Mouse (Mus musculus): ENCODE results near the gene 1700086D15Rik. TPM values are rescaled to one million over a fixed set of nuclear protein-coding genes. Genes with fewer than 3 reads are reported as not detected.

1700086D15Rik gene
- total RNA-seq, 2 experiments from 2014 or later = 2.6 to 3.5 TPM

GRCm38 (mm10) chr11:65135251-65135739, 24.4 kb downstream of the 1700086D15Rik start:
- DNase-seq = peak; percentile 22 to 46

DNA sequence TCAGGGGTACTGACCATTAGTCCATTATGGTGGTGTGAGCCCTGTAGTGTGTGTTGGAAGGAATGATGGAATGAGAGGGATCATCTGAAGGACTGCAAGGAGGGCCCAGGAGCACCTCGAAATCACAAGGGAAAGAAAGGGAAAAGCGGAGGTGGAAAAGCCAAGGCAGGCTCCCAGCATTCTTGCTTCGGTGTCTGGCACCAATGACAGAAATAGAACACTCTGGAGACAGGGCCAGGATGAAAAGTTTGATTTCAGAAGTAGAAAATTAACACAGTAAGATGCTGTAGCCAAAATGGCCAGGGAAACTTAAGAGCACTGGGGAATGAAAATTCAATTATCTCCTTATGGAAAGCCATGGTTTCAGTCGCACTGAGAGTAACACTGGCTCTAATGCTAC, 26.0 kb downstream of the 1700086D15Rik start:
- DNase-seq = no peak

DNA sequence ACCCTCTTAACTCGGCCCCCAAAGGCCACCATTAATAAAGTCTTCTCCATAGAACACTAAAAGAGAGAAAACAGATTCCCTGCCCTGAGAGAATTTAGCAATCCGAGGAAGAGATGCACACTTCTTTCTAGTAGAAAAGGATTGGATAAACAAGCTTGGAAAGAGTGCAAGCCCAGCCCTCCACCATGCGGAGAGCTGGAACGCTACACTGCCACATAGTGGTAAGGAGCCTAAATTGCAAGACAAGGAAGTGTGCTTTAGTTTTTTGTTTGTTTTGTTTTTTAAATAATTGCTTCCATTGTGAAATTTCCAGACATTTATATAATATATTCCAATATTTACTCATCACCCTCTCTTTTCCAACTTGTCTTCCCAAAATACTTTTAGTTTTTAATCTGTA, 30.6 kb downstream of the 1700086D15Rik start:
- no peak for DNase-seq

GRCm38 (mm10) chr11:65128666-65129065, 31.0 kb downstream of the 1700086D15Rik start:
- no peak for DNase-seq

DNA sequence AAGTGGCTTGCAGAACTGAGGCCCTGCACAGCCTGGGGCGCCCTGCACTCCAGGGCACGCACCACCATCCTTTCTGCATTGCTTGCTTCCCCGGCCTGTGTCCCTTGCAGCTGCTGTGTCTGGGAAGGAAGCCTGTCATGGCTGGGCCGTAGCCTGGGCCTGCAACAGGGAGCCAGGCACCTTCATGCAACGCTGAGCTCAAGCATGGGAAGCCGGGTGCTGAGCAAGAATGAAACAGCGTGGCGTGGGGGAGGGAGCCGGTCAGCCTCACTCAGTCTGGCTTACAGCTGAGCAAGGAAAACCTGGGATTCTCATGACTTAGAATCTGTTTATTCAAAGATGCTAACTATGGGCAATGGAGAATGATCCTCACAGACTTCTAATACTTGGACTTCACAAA, 33.1 kb downstream of the 1700086D15Rik start:
- peak; percentile 40 to 47 for DNase-seq

- DNase-seq = peak in 1 of 2 experiments; percentile 34
Measured at GRCm38 (mm10) chr11:65124913-65125418, 34.7 kb downstream of the 1700086D15Rik start.

- no peak for DNase-seq
Measured at GRCm38 (mm10) chr11:65120276-65120675, 39.4 kb downstream of the 1700086D15Rik start.

DNA sequence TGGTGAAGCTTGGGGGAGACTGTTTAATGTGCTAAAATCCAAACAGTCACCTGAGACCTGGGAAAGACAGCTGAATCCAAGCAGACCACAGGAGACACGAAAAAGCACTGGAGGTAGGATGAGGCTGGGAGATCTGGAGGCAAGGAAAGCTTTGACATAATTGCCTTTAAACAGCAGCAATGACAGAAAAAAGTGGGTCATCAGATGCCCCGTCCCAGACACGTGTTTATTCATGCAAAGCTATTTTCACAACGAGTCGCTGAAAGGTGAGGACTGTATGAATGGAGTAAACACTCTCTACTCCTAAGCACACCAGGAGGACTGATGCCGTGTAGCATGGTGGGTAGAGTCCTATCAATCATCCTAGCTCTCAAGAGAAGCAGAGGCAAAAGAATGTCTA, 43.9 kb downstream of the 1700086D15Rik start:
- DNase-seq = no peak

DNA sequence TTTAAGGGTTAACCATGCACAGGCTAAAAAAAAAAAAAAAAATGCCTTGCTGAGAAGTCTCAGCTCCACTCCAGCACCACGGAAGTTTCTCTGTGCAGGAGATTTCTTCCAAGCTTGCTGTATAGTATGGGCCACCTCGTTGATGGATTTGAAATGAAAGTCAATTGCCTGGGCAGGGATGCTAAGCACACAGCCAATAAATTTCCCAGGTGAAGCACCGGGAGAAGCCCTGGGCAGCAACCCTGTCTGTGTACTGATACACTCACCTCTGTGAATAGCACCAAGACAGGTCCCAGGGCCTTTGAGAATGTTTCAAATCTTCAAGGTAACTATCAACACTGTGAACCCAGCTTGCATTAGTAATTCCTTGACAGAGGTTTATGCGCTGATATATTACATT, 47.6 kb downstream of the 1700086D15Rik start:
- no peak for DNase-seq

- DNase-seq = no peak
Measured at GRCm38 (mm10) chr11:65111651-65112050, 48.0 kb downstream of the 1700086D15Rik start.

DNA sequence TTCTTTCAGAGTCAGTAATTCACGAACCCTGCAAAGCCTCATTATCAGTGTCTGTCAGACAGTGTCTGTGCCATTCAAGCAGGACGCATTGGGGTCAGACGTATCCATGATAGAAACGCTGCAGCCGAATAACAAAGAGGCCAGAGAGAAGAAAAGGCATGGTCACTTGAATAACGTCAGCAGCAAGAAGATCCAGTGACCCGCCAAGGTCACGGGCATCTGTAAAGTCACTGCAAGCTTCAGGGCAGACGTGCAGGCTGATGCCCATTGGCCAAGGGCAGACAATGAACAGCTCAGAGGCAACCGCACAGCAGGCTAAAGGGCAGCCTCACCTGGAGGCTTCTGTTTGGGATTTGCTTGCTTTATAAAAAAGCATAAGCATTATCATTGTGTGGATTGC, 49.6 kb downstream of the 1700086D15Rik start:
- DNase-seq = no peak

- no peak for DNase-seq
Measured at GRCm38 (mm10) chr11:65107734-65108171, 51.9 kb downstream of the 1700086D15Rik start.

- DNase-seq = no peak
Measured at GRCm38 (mm10) chr11:65107151-65107550, 52.5 kb downstream of the 1700086D15Rik start.

GRCm38 (mm10) chr11:65104076-65104475, 55.6 kb downstream of the 1700086D15Rik start:
- DNase-seq = no peak

Other genes with a start within 250 kb of the 1700086D15Rik start
- gene Elac2, start 180.9 kb downstream of the 1700086D15Rik start, total RNA-seq (2021) = 10 to 100 TPM; 24.9 to 27.8 TPM
- gene Arhgap44, start 3.1 kb upstream of the 1700086D15Rik start, total RNA-seq (2021) = 100 to 1,000 TPM; 111 to 114 TPM
- gene Myocd, start 110.1 kb upstream of the 1700086D15Rik start, total RNA-seq (2021) = under 1 TPM; 0.22 to 0.53 TPM